Mouse (Mus musculus): Measurements from ENCODE around the gene Timm17a. TPM values are rescaled to one million over a fixed set of nuclear protein-coding genes. Genes with fewer than 3 reads are reported as not detected.

The Timm17a gene
- polyA plus RNA-seq, 1 experiment from 2014 or later: 176 TPM

DNA sequence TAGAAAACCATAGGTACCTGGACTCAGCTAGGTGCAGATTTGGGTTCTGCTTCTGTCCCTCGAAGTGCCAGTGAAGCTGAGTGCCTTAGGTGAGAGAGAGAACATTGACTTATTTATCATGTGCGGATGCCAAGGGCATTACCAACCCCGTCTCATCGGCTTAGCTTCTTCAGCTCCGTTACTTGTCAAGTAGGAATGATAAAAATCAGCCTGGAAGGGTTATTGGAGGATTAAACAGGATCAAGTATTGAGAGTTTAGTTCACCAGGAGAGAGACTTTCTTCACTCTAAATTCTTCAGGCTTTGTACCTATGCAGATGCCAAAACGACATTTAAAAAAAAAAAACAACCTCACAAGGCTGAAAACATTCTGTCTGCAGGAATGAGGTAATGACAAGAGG lies 17.0 kb upstream of the Timm17a start:
- Histone ChIP-seq H3K4me1 (replicated peaks; ENCODE audit: control insufficient read depth, insufficient read depth, low read length) (no peaks in the 10 kb centered on the region), H3K27ac (no peak overlapping the region), H3K27me3 (ENCODE audit: control insufficient read depth, insufficient read depth, low read length) (no peaks in the 10 kb centered on the region), H3K9ac (no peak overlapping the region), H3K9me3 (ENCODE audit: control insufficient read depth, low read length) (no peaks in the 10 kb centered on the region), H3K4me3 (replicated peaks; ENCODE audit: low read length) (no peak overlapping the region), H3K36me3 (replicated peaks; ENCODE audit: control insufficient read depth, insufficient read depth) (no peaks in the 10 kb centered on the region), H3K4me2 (replicated peaks) (no peak overlapping the region)
- ATAC-seq (ENCODE audit: low FRiP score) (no peak), DNase-seq (ENCODE audit: low spot score) (no peak)
- 79% methylated on average over 6 of the region's 6 CpGs for WGBS

DNA sequence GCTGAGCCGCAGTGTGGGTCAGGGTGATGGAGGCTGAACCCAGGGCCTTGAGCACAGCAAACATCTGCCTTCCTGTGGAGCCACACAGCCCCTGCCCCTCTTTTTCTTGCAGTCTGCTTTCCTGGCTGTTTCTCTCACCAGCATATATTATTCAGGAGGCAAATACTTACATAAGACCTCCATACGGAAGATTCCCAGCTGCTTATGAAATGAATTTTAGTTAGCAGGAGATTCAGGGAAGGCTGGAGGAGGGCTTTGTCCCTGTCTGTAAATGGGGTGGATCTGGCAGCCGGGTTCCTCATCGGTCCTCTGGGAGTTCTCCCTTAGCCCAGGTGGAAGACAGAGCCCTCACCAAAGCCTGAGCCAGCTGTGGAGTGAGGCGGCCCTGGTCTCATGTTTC lies 14.8 kb upstream of the Timm17a start:
- no peaks in the 10 kb centered on the region for H3K36me3 ChIP-seq (replicated peaks; ENCODE audit: control insufficient read depth, insufficient read depth)
- no peak for ATAC-seq (ENCODE audit: low FRiP score)
- no peak overlapping the region for H3K27ac ChIP-seq
- H3K9ac ChIP-seq: no peak overlapping the region
- no peak overlapping the region for H3K4me2 ChIP-seq (replicated peaks)
- 77% methylated on average over 5 of the region's 5 CpGs for WGBS
- no peak overlapping the region for H3K4me3 ChIP-seq (replicated peaks; ENCODE audit: low read length)
- no peaks in the 10 kb centered on the region for H3K27me3 ChIP-seq (ENCODE audit: control insufficient read depth, insufficient read depth, low read length)
- no peak for DNase-seq (ENCODE audit: low spot score)
- no peaks in the 10 kb centered on the region for H3K4me1 ChIP-seq (replicated peaks; ENCODE audit: control insufficient read depth, insufficient read depth, low read length)
- H3K9me3 ChIP-seq (ENCODE audit: control insufficient read depth, low read length): no peaks in the 10 kb centered on the region

DNA sequence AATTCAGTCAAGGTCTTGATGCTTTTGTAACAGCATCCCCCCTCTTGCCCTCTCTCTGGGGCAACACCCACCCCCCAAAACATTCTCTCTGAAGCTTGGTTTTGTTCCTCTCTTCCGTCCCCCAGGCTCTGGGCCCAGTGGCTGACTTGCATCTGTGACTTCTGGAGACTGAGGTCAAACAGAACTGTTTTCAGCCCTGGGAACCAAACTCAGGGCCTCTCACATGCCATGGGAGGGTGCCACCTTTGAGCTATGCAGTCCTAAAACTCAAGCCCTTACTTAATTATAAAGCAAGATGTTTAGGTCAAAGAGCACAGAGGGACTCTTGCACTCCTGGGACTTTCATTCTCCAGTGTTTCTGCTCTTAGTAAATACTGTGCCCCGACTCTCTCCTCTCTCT lies 12.4 kb upstream of the Timm17a start:
- H3K36me3 ChIP-seq (replicated peaks; ENCODE audit: control insufficient read depth, insufficient read depth): no peaks in the 10 kb centered on the region
- no peak overlapping the region for H3K4me3 ChIP-seq (replicated peaks; ENCODE audit: low read length)
- no peak for ATAC-seq (ENCODE audit: low FRiP score)
- H3K4me1 ChIP-seq (replicated peaks; ENCODE audit: control insufficient read depth, insufficient read depth, low read length): no peaks in the 10 kb centered on the region
- H3K27ac ChIP-seq: no peak overlapping the region
- no peaks in the 10 kb centered on the region for H3K9me3 ChIP-seq (ENCODE audit: control insufficient read depth, low read length)
- no peak overlapping the region for H3K9ac ChIP-seq
- H3K4me2 ChIP-seq (replicated peaks): no peak overlapping the region
- WGBS: 80% methylated on average over 2 of the region's 2 CpGs
- no peak for DNase-seq (ENCODE audit: low spot score)
- no peaks in the 10 kb centered on the region for H3K27me3 ChIP-seq (ENCODE audit: control insufficient read depth, insufficient read depth, low read length)

DNA sequence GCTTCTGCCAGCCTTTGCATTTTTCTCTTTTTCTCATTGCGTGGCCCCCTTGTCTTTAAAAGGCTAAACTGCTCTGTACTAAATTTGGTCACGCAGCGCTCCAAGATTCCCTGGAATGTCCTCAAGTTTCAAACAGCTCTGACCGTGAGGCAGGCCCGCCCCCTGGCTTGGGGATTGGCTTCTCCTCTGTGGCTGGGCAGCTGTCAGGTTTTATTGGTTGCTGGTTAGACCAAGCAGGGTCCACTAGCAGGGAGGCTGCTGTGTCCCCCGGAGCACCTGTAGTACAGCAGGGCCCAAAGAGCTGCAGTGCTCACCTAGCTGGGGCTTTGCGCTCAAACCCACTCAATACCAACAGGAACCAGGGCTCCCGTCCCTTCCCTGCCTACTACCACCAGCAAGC lies 11.0 kb upstream of the Timm17a start, which contains the start of gene Lmod1:
Lmod1 (plus strand) TSS at position 237 of the 400 bp plus-strand sequence.
- no peak for ATAC-seq (ENCODE audit: low FRiP score)
- Histone ChIP-seq H3K9me3 (ENCODE audit: control insufficient read depth, low read length) (no peaks in the 10 kb centered on the region), H3K4me3 (replicated peaks; ENCODE audit: low read length) (no peak within 1 kb of the TSS), H3K27me3 (ENCODE audit: control insufficient read depth, insufficient read depth, low read length) (no peaks in the 10 kb centered on the region), H3K9ac (no peak within 1 kb of the TSS), H3K36me3 (replicated peaks; ENCODE audit: control insufficient read depth, insufficient read depth) (no peaks in the 10 kb centered on the region), H3K4me1 (replicated peaks; ENCODE audit: control insufficient read depth, insufficient read depth, low read length) (no peaks in the 10 kb centered on the region), H3K4me2 (replicated peaks) (no peak within 1 kb of the TSS), H3K27ac (no peak within 1 kb of the TSS)
- WGBS: 20% methylated on average over 8 of the region's 8 CpGs
- no peak for DNase-seq (ENCODE audit: low spot score)

DNA sequence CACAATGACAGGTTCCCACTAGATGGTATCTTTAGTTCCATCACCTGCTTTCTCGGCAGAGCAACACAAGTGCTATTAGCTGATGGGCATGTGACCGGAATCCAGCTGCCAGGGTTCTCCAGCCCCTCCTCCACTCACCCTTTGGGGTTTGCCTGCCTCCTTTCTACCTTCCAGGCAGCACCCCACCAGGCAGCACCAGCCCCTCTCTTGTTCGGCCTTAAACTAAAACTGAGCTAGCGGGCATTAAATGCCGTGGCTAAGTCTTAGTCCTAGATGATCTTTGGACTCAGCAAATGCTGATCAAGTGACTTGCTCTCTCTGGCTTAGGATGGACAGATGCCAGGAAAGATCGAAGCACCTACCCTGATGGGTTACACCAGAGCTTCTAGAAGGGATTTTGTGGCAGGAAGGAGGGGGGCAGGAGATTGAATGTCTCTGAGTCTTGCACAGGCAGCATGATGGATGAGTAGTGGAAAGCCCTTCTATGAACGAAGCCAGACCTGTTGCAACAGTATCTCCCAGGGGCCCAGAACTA lies 9.9 kb upstream of the Timm17a start:
- no peak for ATAC-seq (ENCODE audit: low FRiP score)

DNA sequence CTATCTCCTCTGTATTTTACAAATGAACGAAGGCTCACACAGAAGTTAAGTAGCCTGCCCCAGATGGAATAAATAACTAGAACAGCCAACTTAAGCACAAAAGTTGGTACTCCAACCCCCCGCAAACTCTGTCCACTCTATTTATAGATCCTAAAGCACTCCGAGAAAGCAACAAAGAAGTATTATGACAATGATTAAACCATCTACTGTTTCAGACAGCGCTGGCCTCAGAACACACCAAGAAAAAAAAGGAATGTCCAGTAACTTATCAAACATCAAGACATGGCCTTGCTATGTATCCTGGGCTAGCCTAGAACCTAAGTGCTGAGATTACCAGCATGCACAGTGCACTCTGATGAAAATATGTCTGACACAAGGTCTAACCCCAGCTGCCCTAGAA lies 1.4 kb downstream of the Timm17a start:
- H3K9me3 ChIP-seq (ENCODE audit: control insufficient read depth, low read length): no peaks in the 10 kb centered on the region
- H3K4me2 ChIP-seq (replicated peaks): peak overlapping the region; percentile 87
- no peak overlapping the region for H3K27ac ChIP-seq
- H3K4me3 ChIP-seq (replicated peaks; ENCODE audit: low read length): peak overlapping the region; percentile 90
- peaks cover 14% of the 10 kb centered on the region for H3K4me1 ChIP-seq (replicated peaks; ENCODE audit: control insufficient read depth, insufficient read depth, low read length)
- ATAC-seq (ENCODE audit: low FRiP score) (no peak), DNase-seq (ENCODE audit: low spot score) (no peak)
- no peak overlapping the region for H3K9ac ChIP-seq
- no peaks in the 10 kb centered on the region for H3K27me3 ChIP-seq (ENCODE audit: control insufficient read depth, insufficient read depth, low read length)
- WGBS: 92% methylated on average over 4 of the region's 4 CpGs
- peaks cover 25% of the 10 kb centered on the region for H3K36me3 ChIP-seq (replicated peaks; ENCODE audit: control insufficient read depth, insufficient read depth)

More for the DNA sequence above, 9.9 kb upstream of the Timm17a start:
- Histone ChIP-seq H3K27ac (no peak overlapping the region), H3K36me3 (replicated peaks; ENCODE audit: control insufficient read depth, insufficient read depth) (no peaks in the 10 kb centered on the region), H3K4me3 (replicated peaks; ENCODE audit: low read length) (no peak overlapping the region), H3K4me2 (replicated peaks) (no peak overlapping the region), H3K9me3 (ENCODE audit: control insufficient read depth, low read length) (no peaks in the 10 kb centered on the region), H3K9ac (no peak overlapping the region), H3K4me1 (replicated peaks; ENCODE audit: control insufficient read depth, insufficient read depth, low read length) (no peaks in the 10 kb centered on the region), H3K27me3 (ENCODE audit: control insufficient read depth, insufficient read depth, low read length) (no peaks in the 10 kb centered on the region)
- DNase-seq (ENCODE audit: low spot score): no peak
- WGBS: 84% methylated on average over 7 of the region's 7 CpGs

DNA sequence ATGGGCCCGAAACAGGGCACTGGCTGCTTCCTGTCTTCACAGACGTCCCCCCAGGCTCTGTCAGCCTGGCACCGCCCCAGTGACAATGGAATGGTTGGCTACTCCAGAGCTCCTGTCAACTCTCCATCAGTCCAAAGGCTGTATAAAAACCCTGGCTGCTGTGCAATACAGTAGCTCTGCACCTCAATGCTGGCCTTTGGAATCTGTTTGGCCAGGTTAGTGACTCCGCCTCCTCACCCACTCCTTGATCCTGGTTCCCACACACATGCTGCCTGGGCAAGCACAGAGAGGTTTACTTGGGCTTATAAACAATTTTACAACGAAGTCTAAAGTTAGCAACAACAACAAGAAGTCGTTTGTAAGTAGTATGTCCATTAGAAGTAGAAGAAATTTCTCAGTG lies 2.2 kb downstream of the Timm17a start:
- H3K4me3 ChIP-seq (replicated peaks; ENCODE audit: low read length): no peak overlapping the region
- no peak overlapping the region for H3K9ac ChIP-seq
- H3K4me1 ChIP-seq (replicated peaks; ENCODE audit: control insufficient read depth, insufficient read depth, low read length): peaks cover 14% of the 10 kb centered on the region
- H3K4me2 ChIP-seq (replicated peaks): no peak overlapping the region
- H3K36me3 ChIP-seq (replicated peaks; ENCODE audit: control insufficient read depth, insufficient read depth): peaks cover 31% of the 10 kb centered on the region
- DNase-seq (ENCODE audit: low spot score) (no peak), ATAC-seq (ENCODE audit: low FRiP score) (no peak)
- H3K27me3 ChIP-seq (ENCODE audit: control insufficient read depth, insufficient read depth, low read length): no peaks in the 10 kb centered on the region
- H3K9me3 ChIP-seq (ENCODE audit: control insufficient read depth, low read length): no peaks in the 10 kb centered on the region
- 86% methylated on average over 6 of the region's 6 CpGs for WGBS
- H3K27ac ChIP-seq: no peak overlapping the region

DNA sequence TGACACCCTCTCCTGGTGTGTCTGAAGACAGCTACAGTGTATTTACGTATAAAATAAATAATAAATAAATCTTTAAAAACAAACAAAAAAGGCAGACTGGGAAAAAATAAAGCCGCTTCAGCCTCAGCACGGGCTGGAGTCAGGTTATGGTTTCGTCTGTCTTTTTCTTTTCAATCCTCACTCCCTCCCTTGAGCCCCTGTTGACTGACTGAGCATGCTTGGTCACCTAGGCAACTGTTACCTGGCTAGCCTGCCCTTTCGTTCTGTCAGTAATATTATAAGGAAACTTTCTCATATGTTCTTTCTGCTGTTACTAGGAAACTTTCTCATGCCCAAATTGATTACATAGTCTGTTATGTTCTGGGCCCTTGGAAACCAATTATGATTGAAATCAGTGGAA lies 22.7 kb downstream of the Timm17a start:
- no peak for ATAC-seq (ENCODE audit: low FRiP score)
- Histone ChIP-seq H3K4me2 (replicated peaks) (no peak overlapping the region), H3K9ac (no peak overlapping the region), H3K4me1 (replicated peaks; ENCODE audit: control insufficient read depth, insufficient read depth, low read length) (no peaks in the 10 kb centered on the region), H3K27me3 (ENCODE audit: control insufficient read depth, insufficient read depth, low read length) (no peaks in the 10 kb centered on the region), H3K9me3 (ENCODE audit: control insufficient read depth, low read length) (no peaks in the 10 kb centered on the region), H3K36me3 (replicated peaks; ENCODE audit: control insufficient read depth, insufficient read depth) (peaks cover 17% of the 10 kb centered on the region), H3K4me3 (replicated peaks; ENCODE audit: low read length) (no peak overlapping the region), H3K27ac (no peak overlapping the region)
- DNase-seq (ENCODE audit: low spot score): no peak
- WGBS: 57% methylated on average over 5 of the region's 5 CpGs

DNA sequence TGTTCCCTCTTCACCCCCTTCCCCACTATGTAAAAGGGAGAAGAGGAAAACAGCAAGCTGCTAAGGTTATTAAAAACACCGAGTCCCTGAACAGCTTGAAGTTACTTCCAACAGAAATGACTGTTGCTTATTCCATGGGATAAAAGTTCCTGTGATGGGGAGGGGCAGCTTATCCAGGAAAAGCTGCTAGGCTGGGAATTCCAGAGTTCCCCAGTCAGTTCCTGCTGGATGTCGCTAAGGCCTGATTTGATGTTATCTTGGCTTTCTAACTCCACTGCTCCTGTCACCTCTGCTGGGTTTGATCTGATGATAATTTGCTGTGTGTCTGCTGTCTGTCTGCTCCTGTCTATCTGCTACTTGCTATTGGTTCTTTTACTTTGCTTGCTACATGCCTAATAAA lies 27.3 kb downstream of the Timm17a start:
- DNase-seq (ENCODE audit: low spot score) (no peak), ATAC-seq (ENCODE audit: low FRiP score) (no peak)
- no peak overlapping the region for H3K27ac ChIP-seq
- WGBS: 82% methylated on average over 2 of the region's 2 CpGs
- no peak overlapping the region for H3K9ac ChIP-seq
- no peaks in the 10 kb centered on the region for H3K9me3 ChIP-seq (ENCODE audit: control insufficient read depth, low read length)
- no peak overlapping the region for H3K4me3 ChIP-seq (replicated peaks; ENCODE audit: low read length)
- H3K4me2 ChIP-seq (replicated peaks): no peak overlapping the region
- H3K27me3 ChIP-seq (ENCODE audit: control insufficient read depth, insufficient read depth, low read length): no peaks in the 10 kb centered on the region
- H3K36me3 ChIP-seq (replicated peaks; ENCODE audit: control insufficient read depth, insufficient read depth): peaks cover 3% of the 10 kb centered on the region; the same call in 1 of the 2 replicates
- H3K4me1 ChIP-seq (replicated peaks; ENCODE audit: control insufficient read depth, insufficient read depth, low read length): peaks cover 14% of the 10 kb centered on the region

DNA sequence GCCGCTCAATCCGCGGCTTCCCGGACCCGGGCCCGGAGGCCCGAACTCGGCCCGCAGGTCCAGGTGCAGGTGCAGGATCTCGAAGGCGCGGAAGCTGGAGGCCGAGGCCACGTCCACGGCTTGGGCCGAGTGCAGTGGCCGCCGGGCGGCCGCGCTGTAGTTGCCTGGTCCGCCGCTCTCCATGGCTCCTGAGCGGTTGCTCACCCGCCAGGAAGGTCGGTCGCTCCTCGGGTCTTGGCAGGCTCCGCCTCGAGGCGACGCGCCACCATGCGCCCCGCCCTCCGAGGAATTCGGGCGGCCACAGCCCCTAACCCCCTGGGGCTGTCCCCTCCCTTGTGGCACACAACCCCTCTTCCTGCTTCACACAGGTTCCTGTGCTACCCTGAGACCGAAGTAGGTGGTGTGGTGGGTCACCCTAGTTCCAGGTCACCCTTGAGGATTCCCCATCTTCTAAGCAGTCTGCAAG lies 29.7 kb downstream of the Timm17a start, which contains the start of gene Rnpep:
Rnpep (minus strand) TSS at position 259 of the 466 bp plus-strand sequence.
- DNase-seq (ENCODE audit: low spot score) (peak; percentile 71), ATAC-seq (ENCODE audit: low FRiP score) (peak; percentile 90)
- Histone ChIP-seq H3K27ac (peak within 1 kb of the TSS; percentile 93), H3K27me3 (ENCODE audit: control insufficient read depth, insufficient read depth, low read length) (no peaks in the 10 kb centered on the region), H3K36me3 (replicated peaks; ENCODE audit: control insufficient read depth, insufficient read depth) (peaks cover 4% of the 10 kb centered on the region; the same call in 1 of the 2 replicates), H3K4me2 (replicated peaks) (peak within 1 kb of the TSS; percentile 61), H3K9ac (peak within 1 kb of the TSS; percentile 97), H3K4me3 (replicated peaks; ENCODE audit: low read length) (peak within 1 kb of the TSS; percentile 86), H3K4me1 (replicated peaks; ENCODE audit: control insufficient read depth, insufficient read depth, low read length) (peaks cover 23% of the 10 kb centered on the region), H3K9me3 (ENCODE audit: control insufficient read depth, low read length) (no peaks in the 10 kb centered on the region)
- WGBS: under 1% methylated on average over 33 of the region's 39 CpGs

Measured in hindbrain, embryonic 14.5 days (tissue).